Mouse (Mus musculus) MEL (cell line): Measurements from ENCODE around the gene Mrps11. TPM values are rescaled to one million over a fixed set of nuclear protein-coding genes. Genes with fewer than 3 reads are reported as not detected.

Source experiments
- DNase-seq: peaks from one replicate; pipeline ENCODE4 v3.0.0; 2011; ENCODE audit warnings: low read depth, low spot score
- H3K27ac ChIP-seq: 2 replicates; pipeline ENCODE4 v1.5.1; 2012; ENCODE audit warnings: low read depth, mild to moderate bottlenecking, control low read depth, low read length, moderate library complexity; ENCODE audit not compliant: control insufficient read depth
- H3K27me3 ChIP-seq, 2 experiments: fragments of 150-350 bp in 1 of 2; sonication (generic) in 1 of 2; 2 replicates each; pipeline ENCODE4 v1.6.1; 2012; ENCODE audit warnings: low read length in 2 of 2, mild to moderate bottlenecking in 2 of 2, improper control_type of control experiment in 1 of 2, moderate library complexity in 1 of 2; ENCODE audit not compliant: insufficient read depth in 2 of 2, control insufficient read depth in 1 of 2
- H3K36me3 ChIP-seq, 2 experiments: 2 replicates each; pipeline ENCODE4 v1.6.1; 2012 to 2014; ENCODE audit warnings: low read length in 2 of 2, improper control_type of control experiment in 1 of 2, inconsistent platforms in 1 of 2, mild to moderate bottlenecking in 1 of 2; ENCODE audit not compliant: insufficient read depth in 2 of 2, control insufficient read depth in 1 of 2
- H3K4me1 ChIP-seq, 2 experiments: fragments of 150-350 bp in 1 of 2; sonication (generic) in 1 of 2; 2 replicates each; pipeline ENCODE4 v1.6.1; 2012; ENCODE audit warnings: low read length in 2 of 2, improper control_type of control experiment in 1 of 2, mild to moderate bottlenecking in 1 of 2; ENCODE audit not compliant: insufficient read depth in 2 of 2, control insufficient read depth in 1 of 2
- H3K4me3 ChIP-seq, 2 experiments: fragments of 150-350 bp in 1 of 2; sonication (generic) in 1 of 2; 2 replicates each; pipeline ENCODE4 v1.5.1; 2012; ENCODE audit warnings: low read depth in 2 of 2, low read length in 2 of 2, mild to moderate bottlenecking in 2 of 2, moderate library complexity in 2 of 2, control low read depth in 1 of 2, improper control_type of control experiment in 1 of 2; ENCODE audit not compliant: control insufficient read depth in 1 of 2, insufficient read depth in 1 of 2
- H3K79me2 ChIP-seq: 2 replicates; pipeline ENCODE4 v1.6.1; 2012; ENCODE audit warnings: mild to moderate bottlenecking, low read length, moderate library complexity; ENCODE audit not compliant: control insufficient read depth, poor library complexity, insufficient read depth
- H3K9ac ChIP-seq: 2 replicates; pipeline ENCODE4 v1.6.1; 2012; ENCODE audit warnings: low read depth, mild to moderate bottlenecking, control low read depth, low read length, moderate library complexity; ENCODE audit not compliant: control insufficient read depth, poor library complexity, severe bottlenecking
- H3K9me3 ChIP-seq: fragments of 150-350 bp; sonication (generic); replicated peaks from 2 replicates; pipeline ENCODE4 v1.6.1; 2012; ENCODE audit warnings: mild to moderate bottlenecking, low read length, improper control_type of control experiment, moderate library complexity; ENCODE audit not compliant: insufficient read depth
- BHLHE40 ChIP-seq: IDR thresholded peaks from 2 replicates; pipeline ENCODE4 v1.6.1; 2012; ENCODE audit warnings: low read depth, mild to moderate bottlenecking, inconsistent platforms, low read length, improper control_type of control experiment, borderline replicate concordance
- CHD1 ChIP-seq: IDR thresholded peaks from 2 replicates; pipeline ENCODE4 v1.6.1; 2012; ENCODE audit warnings: low read depth, mild to moderate bottlenecking, inconsistent platforms, low read length, improper control_type of control experiment
- CTCF ChIP-seq, 3 experiments: IDR thresholded peaks in 2 of 3; conservative IDR thresholded peaks in 1 of 3; 2 replicates each; pipeline ENCODE4 v1.5.1; 2011 to 2012; ENCODE audit warnings: low read length in 3 of 3, low read depth in 2 of 3, mild to moderate bottlenecking in 2 of 3, improper control_type of control experiment in 1 of 3, inconsistent platforms in 1 of 3, mixed read lengths in 1 of 3, moderate library complexity in 1 of 3; ENCODE audit not compliant: control insufficient read depth in 1 of 3, insufficient read depth in 1 of 3, poor library complexity in 1 of 3, severe bottlenecking in 1 of 3
- E2F4 ChIP-seq: IDR thresholded peaks from 2 replicates; pipeline ENCODE4 v1.6.1; 2011; ENCODE audit warnings: low read depth, low read length, improper control_type of control experiment, borderline replicate concordance
- GATA1 ChIP-seq: IDR thresholded peaks from 2 replicates; pipeline ENCODE4 v1.6.1; 2011; ENCODE audit warnings: low read depth, low read length, improper control_type of control experiment
- HCFC1 ChIP-seq: IDR thresholded peaks from 2 replicates; pipeline ENCODE4 v1.6.1; 2012; ENCODE audit warnings: low read depth, mild to moderate bottlenecking, inconsistent platforms, low read length, improper control_type of control experiment, moderate library complexity
- KAT2A ChIP-seq: conservative IDR thresholded peaks from 2 replicates; pipeline ENCODE4 v1.6.1; 2012; ENCODE audit warnings: low read depth, low read length, improper control_type of control experiment, inconsistent platforms
- MAX ChIP-seq: IDR thresholded peaks from 2 replicates; pipeline ENCODE4 v1.6.1; 2011; ENCODE audit warnings: low read length, improper control_type of control experiment
- MAZ ChIP-seq: IDR thresholded peaks from 2 replicates; pipeline ENCODE4 v1.6.1; 2012; ENCODE audit warnings: low read depth, mild to moderate bottlenecking, inconsistent platforms, low read length, improper control_type of control experiment
- MXI1 ChIP-seq: IDR thresholded peaks from 2 replicates; pipeline ENCODE4 v1.6.1; 2011; ENCODE audit warnings: mild to moderate bottlenecking, low read depth, low read length, improper control_type of control experiment
- MYC ChIP-seq: IDR thresholded peaks from 2 replicates; pipeline ENCODE4 v1.6.1; 2011; ENCODE audit warnings: low read depth, mild to moderate bottlenecking, low read length, improper control_type of control experiment, moderate library complexity
- NRF1 ChIP-seq: IDR thresholded peaks from 2 replicates; pipeline ENCODE4 v1.6.1; 2014; ENCODE audit warnings: low read depth, mild to moderate bottlenecking, inconsistent platforms, low read length, improper control_type of control experiment, moderate library complexity; ENCODE audit not compliant: poor library complexity, insufficient read depth, severe bottlenecking
- POLR2AphosphoS2 ChIP-seq: IDR thresholded peaks from 2 replicates; pipeline ENCODE4 v1.6.1; 2011; ENCODE audit warnings: low read length, improper control_type of control experiment
- RAD21 ChIP-seq: IDR thresholded peaks from 2 replicates; pipeline ENCODE4 v1.6.1; 2011; ENCODE audit warnings: mild to moderate bottlenecking, low read depth, low read length, improper control_type of control experiment
- RCOR1 ChIP-seq: IDR thresholded peaks from 2 replicates; pipeline ENCODE4 v1.6.1; 2012; ENCODE audit warnings: low read depth, mild to moderate bottlenecking, inconsistent platforms, low read length, improper control_type of control experiment
- SIN3A ChIP-seq: IDR thresholded peaks from 2 replicates; pipeline ENCODE4 v1.6.1; 2012; ENCODE audit warnings: low read length, improper control_type of control experiment, inconsistent platforms
- SMC3 ChIP-seq: IDR thresholded peaks from 2 replicates; pipeline ENCODE4 v1.6.1; 2011; ENCODE audit warnings: low read depth, low read length, improper control_type of control experiment
- TAL1 ChIP-seq: IDR thresholded peaks from 2 replicates; pipeline ENCODE4 v1.6.1; 2012; ENCODE audit warnings: mild to moderate bottlenecking, inconsistent platforms, low read length, moderate library complexity, mixed read lengths
- TBP ChIP-seq: IDR thresholded peaks from 2 replicates; pipeline ENCODE4 v1.8.0; 2011; ENCODE audit warnings: low read depth, low read length, improper control_type of control experiment
- UBTF ChIP-seq: IDR thresholded peaks from 2 replicates; pipeline ENCODE4 v1.6.1; 2012; ENCODE audit warnings: low read depth, mild to moderate bottlenecking, inconsistent platforms, low read length, improper control_type of control experiment, moderate library complexity, borderline replicate concordance; ENCODE audit not compliant: insufficient read depth
- USF1 ChIP-seq: IDR thresholded peaks from 2 replicates; pipeline ENCODE4 v1.6.1; 2014; ENCODE audit warnings: low read depth, mild to moderate bottlenecking, inconsistent platforms, low read length, improper control_type of control experiment, moderate library complexity
- USF2 ChIP-seq, 2 experiments: IDR thresholded peaks; 2 replicates each; pipeline ENCODE4 v1.6.1; 2011 to 2012; ENCODE audit warnings: improper control_type of control experiment in 2 of 2, low read length in 2 of 2, borderline replicate concordance in 1 of 2, inconsistent platforms in 1 of 2, low read depth in 1 of 2, mild to moderate bottlenecking in 1 of 2; ENCODE audit not compliant: insufficient read depth in 1 of 2
- ZC3H11A ChIP-seq: IDR thresholded peaks from 2 replicates; pipeline ENCODE4 v1.6.1; 2012; ENCODE audit warnings: low read depth, mild to moderate bottlenecking, inconsistent platforms, low read length, improper control_type of control experiment
- ZKSCAN1 ChIP-seq: IDR thresholded peaks from 2 replicates; pipeline ENCODE4 v1.6.1; 2012; ENCODE audit warnings: low read depth, mild to moderate bottlenecking, inconsistent platforms, low read length, improper control_type of control experiment, moderate library complexity
- ZMIZ1 ChIP-seq: IDR thresholded peaks from 2 replicates; pipeline ENCODE4 v1.6.1; 2012; ENCODE audit warnings: low read depth, mild to moderate bottlenecking, inconsistent platforms, low read length, improper control_type of control experiment, moderate library complexity
- polyA plus RNA-seq, 2 experiments: library from polyadenylated mRNA; stranded (reverse) in 1 of 2; unstranded in 1 of 2; fragments of >175 nt in 1 of 2; fragments of >200 nt in 1 of 2; gene quantifications; 2 replicates each; pipeline versions ENCODE4 v1.2.1 to v1.2.4; 2012; ENCODE audit warnings: low replicate concordance in 2 of 2, low read depth in 1 of 2; ENCODE audit not compliant: insufficient read length in 2 of 2, insufficient read depth in 1 of 2, missing spikeins in 1 of 2
- total RNA-seq: library from RNA; depleted of rRNA; stranded (reverse); fragments of 300-350 nt; gene quantifications from 2 replicates; pipeline ENCODE4 v1.2.3, GENCODE M21; 2012

The Mrps11 gene
- total and polyA plus RNA-seq, 3 experiments, result 106 to 116 TPM; not detected in 1

DNA sequence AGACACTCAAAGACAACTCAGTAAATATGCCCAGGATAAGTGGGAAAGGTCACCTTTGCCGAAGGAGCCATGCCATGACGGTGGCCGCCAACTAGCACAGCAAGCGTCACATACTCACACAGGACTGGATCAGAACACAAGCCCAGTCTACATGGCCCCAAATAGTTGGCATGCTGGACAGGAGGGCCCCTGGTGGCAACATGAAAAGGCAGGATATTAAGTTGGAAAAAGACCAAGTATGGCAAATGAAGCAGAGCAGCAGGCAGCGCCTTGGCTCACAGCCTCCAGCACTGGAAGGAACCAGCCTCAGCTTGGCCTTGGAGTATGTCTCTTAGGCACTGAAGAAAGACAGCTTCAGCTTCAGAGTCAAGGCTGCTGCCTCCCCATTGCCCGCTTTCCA lies 30.9 kb downstream of the Mrps11 start:
- no peak for DNase-seq
- H3K4me1 ChIP-seq, result peaks cover 0 to 8% of the 10 kb centered on the region in 2 experiments; a peak in 2 of 4 replicates
- no peak overlapping the region for H3K27ac ChIP-seq
- H3K4me3 ChIP-seq, result no peak overlapping the region
- H3K9ac ChIP-seq, result no peak overlapping the region
- no peaks in the 10 kb centered on the region for H3K79me2 ChIP-seq
- peaks cover 0 to 2% of the 10 kb centered on the region in 2 experiments; a peak in 2 of 4 replicates for H3K36me3 ChIP-seq
- H3K9me3 ChIP-seq, result no peaks in the 10 kb centered on the region
- TF ChIP-seq BHLHE40 (no peak), SMC3 (no peak), SIN3A (no peak), MXI1 (no peak), CHD1 (no peak), GATA1 (no peak)
- no peaks in the 10 kb centered on the region for H3K27me3 ChIP-seq

DNA sequence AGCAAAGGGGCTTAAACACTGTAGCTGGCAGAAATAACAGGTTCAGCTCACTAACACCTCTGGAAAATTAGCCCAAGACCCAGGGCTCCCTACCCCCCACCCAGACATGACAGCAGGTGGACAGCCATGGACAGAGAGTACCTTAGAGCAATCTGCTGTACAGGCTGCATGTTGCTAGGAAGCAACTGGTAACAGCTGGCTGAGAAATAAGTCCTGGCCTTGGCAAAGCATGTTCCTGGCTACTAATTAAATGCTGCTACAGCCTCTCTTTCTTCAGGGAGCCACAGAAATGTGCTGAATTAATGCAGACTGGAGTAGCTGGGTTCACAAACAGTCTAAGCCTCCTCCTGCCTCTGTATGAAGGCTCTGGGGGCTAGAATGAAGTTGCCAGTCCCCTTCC lies 31.8 kb downstream of the Mrps11 start:
- Histone ChIP-seq H3K27ac (no peak overlapping the region), H3K4me1 (peaks cover 0 to 8% of the 10 kb centered on the region in 2 experiments; a peak in 2 of 4 replicates), H3K9me3 (no peaks in the 10 kb centered on the region), H3K9ac (no peak overlapping the region), H3K4me3 (no peak overlapping the region)
- DNase-seq, result no peak
- TF ChIP-seq KAT2A (no peak), POLR2AphosphoS2 (no peak), MYC (no peak), ZKSCAN1 (no peak), ZC3H11A (no peak)
- TF ChIP-seq, all 39 proteins: peak for 0
- Histone ChIP-seq H3K27me3 (no peaks in the 10 kb centered on the region), H3K36me3 (peaks cover 0 to 2% of the 10 kb centered on the region in 2 experiments; a peak in 2 of 4 replicates), H3K79me2 (no peaks in the 10 kb centered on the region)

DNA sequence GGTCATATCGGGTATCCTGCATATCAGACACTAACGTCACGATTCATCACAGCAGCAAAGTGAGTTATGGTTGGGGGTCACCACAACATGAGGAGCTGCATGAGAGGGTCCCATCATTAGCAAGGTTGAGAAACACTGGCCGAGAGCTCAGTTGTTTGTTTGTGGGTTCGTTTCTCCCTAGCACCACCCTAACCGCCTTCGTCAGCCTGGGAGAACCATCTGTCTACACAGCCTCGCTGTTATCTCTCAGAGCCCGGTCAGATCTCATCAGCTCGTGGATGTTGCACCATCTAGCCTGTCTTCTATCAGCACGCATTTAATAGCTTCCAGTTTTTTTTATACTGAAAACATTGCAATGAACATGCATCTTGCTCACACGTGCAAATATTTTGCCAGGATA lies 35.4 kb downstream of the Mrps11 start:
- Histone ChIP-seq H3K36me3 (peaks cover 0 to 2% of the 10 kb centered on the region in 2 experiments; a peak in 2 of 4 replicates), H3K27ac (no peak overlapping the region), H3K79me2 (no peaks in the 10 kb centered on the region), H3K9me3 (no peaks in the 10 kb centered on the region), H3K4me3 (no peak overlapping the region), H3K9ac (no peak overlapping the region), H3K27me3 (no peaks in the 10 kb centered on the region), H3K4me1 (peaks cover 0 to 8% of the 10 kb centered on the region in 2 experiments; a peak in 2 of 4 replicates)
- DNase-seq, result no peak
- no peak for TF ChIP-seq CHD1
- no peak for TF ChIP-seq MAX
- TF ChIP-seq TBP, result peak; percentile 57; the same call in 1 of the 2 replicates
- TF ChIP-seq RAD21, result no peak
- TF ChIP-seq GATA1, result 0 out of 2 replicates have a peak, but pooled peaks have one; percentile 29
- no peak for TF ChIP-seq RCOR1
- no peak for TF ChIP-seq NRF1
- no peak for TF ChIP-seq CTCF (IDR thresholded peaks at IDR 0.05 in 2 of 3, conservative IDR thresholded peaks at IDR 0.05 in 1 of 3; ENCODE audit: control insufficient read depth in 1 of 3, insufficient read depth in 1 of 3, low read depth in 2 of 3, low read length in 3 of 3, poor library complexity in 1 of 3, severe bottlenecking in 1 of 3)
- peak; percentile 86; the same call in 1 of the 2 replicates for TF ChIP-seq UBTF
- TF ChIP-seq SMC3, result no peak
- TF ChIP-seq BHLHE40, result no peak
- no peak for TF ChIP-seq USF1
- TF ChIP-seq USF2 (IDR thresholded peaks at IDR 0.05; ENCODE audit: borderline replicate concordance in 1 of 2, insufficient read depth in 1 of 2, low read depth in 1 of 2, low read length in 2 of 2), result no peak
- no peak for TF ChIP-seq MAZ
- TF ChIP-seq SIN3A, result no peak
- TF ChIP-seq ZMIZ1, result no peak
- TF ChIP-seq HCFC1, result no peak
- TF ChIP-seq TAL1, result no peak
- no peak for TF ChIP-seq ZKSCAN1
- TF ChIP-seq E2F4, result no peak
